Mouse (Mus musculus): ENCODE results near the gene Dffa. TPM values are rescaled to one million over a fixed set of nuclear protein-coding genes. Genes with fewer than 3 reads are reported as not detected.
A peak's percentile ranks its signal among the peaks of the same experiment; 100 is the strongest.

The Dffa gene
- 10 to 100 TPM; 33.5 to 39.0 TPM for total RNA-seq (2021)
- long read RNA-seq, experiment 1, partial matches to known transcripts: 2 of 5 reads
- long read RNA-seq, experiment 1, other reads (novel, unspliced or antisense): 2 of 5 reads
- long read RNA-seq, experiment 2, transcript Dffa-201 (6 exons, 2,457 nt): major isoform, 8 of 13 reads
- long read RNA-seq, experiment 2, partial matches to known transcripts: 1 of 13 reads
- long read RNA-seq, experiment 2, other reads (novel, unspliced or antisense): 3 of 13 reads

DNA sequence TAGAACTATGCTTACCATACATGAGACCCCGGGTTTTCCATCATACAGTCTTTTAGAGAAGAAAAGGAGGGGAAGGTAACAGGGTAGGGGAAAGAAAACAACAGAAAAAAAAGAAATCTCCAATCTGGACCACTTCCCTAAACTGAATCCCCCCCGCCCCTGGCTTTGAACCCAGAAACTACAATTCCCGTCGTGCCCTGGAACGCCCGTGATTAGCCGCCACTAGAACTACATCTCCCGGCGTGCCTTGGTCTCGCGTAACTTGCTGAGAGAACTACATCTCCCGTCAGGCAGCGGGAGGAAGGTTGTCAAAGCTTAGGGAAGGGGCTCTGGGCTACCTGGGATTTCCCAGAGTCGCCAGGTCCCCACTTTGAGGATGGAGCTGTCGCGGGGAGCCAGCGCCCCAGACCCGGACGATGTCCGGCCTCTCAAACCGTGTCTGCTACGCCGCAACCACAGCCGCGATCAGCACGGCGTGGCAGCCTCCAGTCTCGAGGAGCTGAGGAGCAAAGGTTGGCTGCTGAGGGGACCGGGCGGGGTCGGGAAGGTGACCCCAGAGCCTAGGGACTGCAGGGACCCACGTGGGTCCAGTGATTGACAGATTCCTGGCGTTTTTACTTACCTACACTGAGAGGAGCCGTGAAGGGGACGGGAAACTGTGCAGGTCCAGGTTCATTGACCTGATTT, at the start of gene Dffa:
Gene Dffa, plus strand, starts transcription at position 272 of the 687 bp plus-strand sequence.
- peak; percentile 87 to 94 for DNase-seq
- intact Hi-C loops (cut with DNase I): no loop called here

DNA sequence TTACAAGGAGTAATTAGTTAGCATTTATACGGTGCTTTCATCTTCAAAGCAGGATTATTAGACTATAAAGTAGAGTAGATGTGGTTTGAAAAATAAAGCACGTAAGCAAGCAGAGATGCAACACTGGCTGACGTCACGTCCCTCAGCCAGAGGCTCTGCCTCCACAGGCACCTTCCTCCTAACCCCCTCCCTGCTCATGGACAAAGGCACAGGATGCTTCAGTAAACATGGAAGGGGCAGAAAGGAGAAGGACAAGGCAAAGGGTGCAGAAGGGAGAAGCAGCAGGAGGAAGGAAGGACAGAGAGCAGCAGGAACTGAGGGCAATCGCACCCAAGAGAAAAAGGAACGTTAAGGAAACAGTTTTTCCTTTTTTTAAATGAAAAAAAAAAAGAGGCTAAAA, 48.1 kb upstream of the Dffa start:
- no peak for DNase-seq
- intact Hi-C loops (cut with DNase I): no loop called here

DNA sequence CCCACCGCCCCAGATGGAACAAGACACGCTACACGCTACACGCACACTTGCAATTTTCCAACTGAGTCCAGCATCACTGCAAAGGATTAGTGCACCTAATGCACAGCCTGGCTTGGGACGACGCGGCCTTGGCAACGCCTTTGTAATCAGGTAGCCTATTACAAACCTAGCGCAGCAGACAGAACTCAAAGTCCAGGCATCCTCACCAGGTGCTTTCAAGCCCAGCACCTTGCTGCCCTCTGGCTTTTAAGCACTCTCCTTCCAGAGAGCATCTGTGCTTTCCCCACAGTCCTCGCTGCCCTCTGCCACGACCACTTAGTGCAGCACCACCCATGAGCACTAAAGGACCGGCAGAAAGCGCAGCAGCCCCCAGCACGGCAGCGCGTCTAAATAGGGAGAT, 47.0 kb upstream of the Dffa start:
- DNase-seq: no peak
- intact Hi-C loops (cut with DNase I): no loop called here

DNA sequence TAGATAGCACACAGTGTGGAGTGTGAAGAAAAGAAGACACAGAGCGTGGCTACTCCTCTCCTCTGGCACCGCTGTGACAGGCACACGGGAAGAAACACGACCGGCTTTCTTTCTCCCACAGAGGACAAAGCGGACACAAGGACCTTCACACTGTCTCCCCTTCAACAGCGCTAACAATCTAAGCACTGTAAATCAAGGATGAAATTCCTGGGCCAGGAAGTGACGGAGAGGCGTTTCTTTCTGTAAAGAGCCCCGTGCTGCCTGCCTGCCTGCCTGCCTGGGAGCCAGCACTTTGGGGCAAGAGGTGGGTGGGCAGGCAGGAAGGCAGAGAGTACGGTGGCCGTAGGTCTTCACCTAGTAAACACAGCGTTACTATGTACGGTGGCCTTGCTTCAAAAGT, 46.5 kb upstream of the Dffa start:
- intact Hi-C loops (cut with DNase I): no loop called here
- no peak for DNase-seq

DNA sequence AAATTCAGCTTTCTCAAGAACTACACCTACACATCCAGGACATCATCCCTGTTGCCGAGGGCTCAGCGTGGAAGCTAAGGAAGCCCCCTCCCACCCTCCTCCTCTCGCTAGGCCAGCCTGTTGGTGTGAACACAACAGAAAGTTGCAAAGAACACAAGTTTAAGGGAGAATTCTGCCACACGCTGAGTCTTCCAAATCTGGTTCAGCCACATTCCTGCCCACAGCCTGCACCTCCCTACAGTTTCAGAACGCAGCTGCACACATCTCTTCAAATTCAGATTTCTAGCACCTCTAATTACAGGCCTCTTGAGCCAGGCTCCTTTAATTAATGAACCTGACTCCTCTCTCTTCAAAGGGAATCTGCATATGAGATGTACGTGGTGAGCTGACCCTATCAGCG, 45.6 kb upstream of the Dffa start:
- DNase-seq: no peak
- intact Hi-C loops (cut with DNase I): no loop called here

DNA sequence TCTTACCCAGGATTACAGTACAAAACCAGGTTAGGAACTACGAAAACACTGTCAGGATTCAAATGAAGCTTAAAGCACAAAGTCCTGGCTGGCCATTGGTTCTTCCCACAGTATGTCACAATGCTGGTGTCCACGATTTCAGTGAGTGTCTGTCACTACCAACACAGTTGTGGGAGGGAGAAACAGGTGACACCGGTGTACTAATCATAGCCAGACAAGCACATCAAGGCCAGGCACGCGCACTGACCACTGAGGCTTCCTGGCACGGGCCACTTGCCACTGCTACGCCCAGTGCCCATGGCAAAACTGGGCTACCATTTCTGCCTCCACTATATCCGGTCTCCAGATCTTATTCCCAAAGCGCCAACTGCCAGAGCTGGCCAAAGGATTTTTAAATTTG, 44.2 kb upstream of the Dffa start:
- intact Hi-C loops (cut with DNase I): loop anchor here (5.0 kb wide), 1 partner anchor 252 kb away; no protein-coding TSS in a partner anchor
- DNase-seq: no peak

- DNase-seq: no peak
- intact Hi-C loops (cut with DNase I): loop anchor here (5.0 kb wide), 1 partner anchor 254 kb away; no protein-coding TSS in a partner anchor
Observed at GRCm38 (mm10) chr4:149060621-149061431, 43.1 kb upstream of the Dffa start.

GRCm38 (mm10) chr4:149061432-149061718, 42.6 kb upstream of the Dffa start:
- intact Hi-C loops (cut with DNase I): loop anchor here (5.0 kb wide), 1 partner anchor 254 kb away; no protein-coding TSS in a partner anchor
- no peak for DNase-seq

DNA sequence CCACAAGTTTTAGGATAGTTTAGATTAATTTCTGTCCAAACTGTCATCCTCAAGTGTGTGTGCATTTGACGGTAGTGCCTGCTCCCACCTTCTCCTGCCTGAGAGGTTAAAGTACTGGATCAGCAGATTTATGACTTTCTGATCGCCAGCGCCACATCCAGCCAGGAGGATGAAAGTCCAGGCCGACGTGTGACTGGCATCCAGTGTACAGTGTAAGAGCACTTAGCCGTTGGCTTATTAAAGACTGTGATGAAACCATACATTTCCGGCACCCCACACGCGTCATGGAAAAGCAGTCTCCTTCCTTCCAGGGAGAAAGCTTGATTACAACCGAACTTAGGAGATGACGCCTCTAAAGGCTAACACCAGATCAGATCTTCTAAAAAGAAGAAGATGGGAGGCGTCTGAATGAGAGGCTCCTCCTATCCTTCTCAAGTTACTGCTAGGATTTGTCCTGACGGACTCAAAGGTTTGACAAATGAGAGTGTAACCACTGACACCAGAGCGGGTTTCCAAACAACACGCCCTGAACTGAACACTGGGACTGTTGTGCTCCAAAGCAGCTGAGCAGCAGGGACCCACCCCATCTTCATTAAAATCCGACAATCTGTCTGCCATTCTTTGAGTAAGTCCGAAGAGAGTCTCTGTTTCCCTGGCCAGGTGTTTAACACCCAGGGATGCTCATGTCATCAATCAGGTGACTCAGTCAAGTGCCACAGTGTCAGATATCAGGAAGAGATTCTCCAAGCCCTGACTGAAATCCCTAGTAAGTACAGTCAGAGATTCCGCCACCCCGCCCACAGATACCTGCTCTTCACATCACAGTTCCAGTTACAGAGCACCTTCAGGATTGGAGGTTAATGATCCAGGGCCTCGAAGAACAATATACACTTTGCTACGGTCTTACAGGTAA, 41.3 kb upstream of the Dffa start:
- no peak for DNase-seq
- intact Hi-C loops (cut with DNase I): loop anchor here (5.0 kb wide), 1 partner anchor 255 kb away; no protein-coding TSS in a partner anchor

DNA sequence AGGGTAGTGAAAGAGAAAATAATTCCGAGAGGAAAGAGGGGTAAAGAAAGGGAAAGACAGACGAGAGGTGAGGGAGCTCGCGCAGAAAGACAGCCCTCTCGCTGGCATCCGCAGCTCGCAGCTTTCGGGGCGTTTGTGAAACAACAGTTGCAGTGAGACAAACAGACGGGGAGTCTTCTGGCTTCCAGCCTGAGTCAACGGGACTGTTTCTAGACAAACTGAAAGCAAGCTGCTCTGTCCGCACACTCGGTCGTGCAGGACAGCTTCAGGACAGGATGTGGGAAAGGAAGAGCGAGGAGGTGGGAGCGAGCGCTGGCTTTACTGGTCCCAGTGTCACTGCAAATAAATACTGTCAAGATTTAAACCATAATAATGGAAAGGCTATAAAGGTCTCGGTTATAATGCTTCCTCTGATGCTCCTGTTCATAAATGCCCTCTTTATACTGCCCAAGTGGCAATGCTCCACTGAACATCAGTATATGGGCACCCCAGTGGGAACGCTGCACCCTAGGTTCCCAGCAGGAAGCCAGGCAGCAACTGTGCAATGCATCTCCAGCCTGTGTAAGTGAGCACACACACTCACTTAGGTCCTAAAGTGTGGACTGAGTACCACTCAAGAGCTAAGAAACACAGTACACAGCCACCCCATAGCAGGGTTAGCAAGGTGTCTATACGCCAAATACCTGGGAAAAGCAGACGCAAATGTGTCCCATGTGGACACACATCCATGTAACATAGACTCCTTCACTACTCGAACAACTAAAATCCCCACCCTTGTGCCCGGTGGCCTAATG, 39.7 kb upstream of the Dffa start:
- DNase-seq: no peak
- intact Hi-C loops (cut with DNase I): loop anchor here (5.0 kb wide), 1 partner anchor 257 kb away; no protein-coding TSS in a partner anchor

DNA sequence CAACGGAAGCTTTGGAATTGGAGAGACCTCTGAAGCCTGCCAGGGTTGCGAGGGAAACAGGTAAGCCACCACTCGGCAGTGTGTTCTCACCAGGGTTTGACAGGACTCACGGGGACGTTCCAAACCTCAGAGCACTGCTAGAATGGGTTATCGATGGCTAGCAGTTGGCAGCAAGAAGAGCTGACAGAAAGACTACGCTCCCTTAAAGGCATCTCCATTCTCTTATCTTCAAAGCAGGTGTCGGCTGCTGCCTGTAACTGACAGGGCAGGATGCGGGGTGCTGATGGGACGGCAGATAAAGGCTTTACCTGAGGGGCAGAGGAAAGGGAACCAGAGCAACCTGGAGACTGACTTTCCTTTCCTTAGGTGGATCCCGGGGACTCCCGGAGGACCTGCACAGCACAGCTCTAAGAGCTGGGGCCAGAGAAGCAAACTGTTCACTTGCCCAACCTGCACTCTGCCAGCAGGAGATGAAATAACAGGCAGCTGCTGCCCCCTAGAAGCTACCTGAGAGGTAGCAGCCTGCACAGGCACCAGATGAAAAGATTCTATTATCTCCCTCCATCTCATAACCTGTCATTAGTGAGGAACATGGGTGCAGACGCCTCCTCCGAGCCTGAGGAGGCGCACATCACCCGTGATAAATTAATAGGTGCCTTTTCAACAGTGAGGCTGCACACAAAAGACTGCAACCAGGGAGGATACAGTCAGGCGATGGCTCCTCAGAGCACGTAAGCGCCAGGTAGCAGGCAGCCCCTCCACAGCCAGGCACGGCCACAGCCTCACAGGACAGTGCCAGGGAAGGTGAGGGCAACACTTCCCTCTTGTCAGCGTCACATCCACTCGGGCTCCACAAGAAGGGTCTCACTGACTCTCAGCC, 37.0 kb upstream of the Dffa start:
- DNase-seq: no peak
- intact Hi-C loops (cut with DNase I): no loop called here

DNA sequence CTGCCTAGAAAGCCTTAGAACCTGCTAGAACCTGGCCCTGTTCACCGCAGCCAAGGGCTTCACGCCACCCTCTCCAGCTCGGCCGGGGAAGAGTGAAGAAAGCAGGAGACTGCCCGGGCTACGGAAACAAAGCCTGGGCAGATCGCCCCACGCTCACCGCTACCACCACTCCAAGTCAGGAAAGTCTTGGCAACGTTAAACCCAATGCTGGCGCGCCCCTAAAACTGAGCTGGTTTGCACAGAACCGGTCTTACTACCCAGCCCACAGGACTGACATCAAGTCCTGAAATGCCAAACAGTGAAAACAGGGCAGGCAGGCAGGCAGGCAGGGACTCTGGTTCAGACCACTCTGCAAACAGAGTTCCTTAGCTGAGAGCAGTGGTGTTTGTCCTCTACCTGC, 28.9 kb upstream of the Dffa start:
- DNase-seq: no peak
- intact Hi-C loops (cut with DNase I): loop anchor here (5.0 to 10.0 kb wide), 3 partner anchors 62 to 393 kb away; partner anchors contain the start of gene Cenps

DNA sequence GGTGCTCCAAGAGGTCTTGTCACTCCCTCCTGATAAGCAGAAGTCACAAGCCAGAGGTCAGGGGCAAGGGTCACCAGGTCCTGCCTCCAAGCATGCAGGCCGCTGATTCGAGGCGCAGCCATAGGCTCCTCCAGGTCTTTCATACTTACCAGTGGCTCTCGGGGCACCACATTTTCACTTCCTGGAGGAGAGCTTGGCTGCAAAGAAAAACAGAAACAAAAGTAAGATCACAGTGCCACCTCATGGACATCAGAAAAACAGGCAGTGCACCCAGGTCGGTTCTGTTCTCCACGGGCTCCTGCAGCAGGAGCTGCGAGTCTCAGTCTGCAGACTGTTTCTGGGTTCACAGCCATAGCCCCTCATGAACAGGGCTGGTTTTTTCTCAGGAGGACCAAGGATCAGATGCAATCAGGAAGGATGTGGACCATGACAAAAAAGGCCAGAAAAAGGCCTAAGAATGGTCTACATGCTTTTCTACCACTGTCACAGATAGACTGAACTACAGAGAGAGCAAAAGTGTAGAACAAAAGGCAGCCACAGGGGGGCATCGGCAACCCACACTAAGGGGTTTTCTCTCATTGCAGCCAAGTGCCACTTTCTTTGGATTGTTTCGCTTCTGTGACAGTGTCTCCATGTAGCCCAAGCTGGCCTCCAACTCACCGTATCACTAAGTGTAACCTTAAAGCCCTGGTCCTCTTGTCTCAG, 27.9 kb upstream of the Dffa start:
- DNase-seq: peak; percentile 60 to 70
- intact Hi-C loops (cut with DNase I): loop anchor here (5.0 to 10.0 kb wide), 3 partner anchors 61 to 394 kb away; partner anchors contain the start of gene Cenps

- DNase-seq: no peak
- intact Hi-C loops (cut with DNase I): loop anchor here (2.0 to 10.0 kb wide), 4 partner anchors 59 to 396 kb away; partner anchors contain the start of gene Cenps
Observed at GRCm38 (mm10) chr4:149078261-149078660, 25.7 kb upstream of the Dffa start.

- intact Hi-C loops (cut with DNase I): loop anchor here (2.0 to 10.0 kb wide), 4 partner anchors 58 to 397 kb away; partner anchors contain the start of gene Cenps
- DNase-seq: no peak
Observed at GRCm38 (mm10) chr4:149079629-149080028, 24.3 kb upstream of the Dffa start.

DNA sequence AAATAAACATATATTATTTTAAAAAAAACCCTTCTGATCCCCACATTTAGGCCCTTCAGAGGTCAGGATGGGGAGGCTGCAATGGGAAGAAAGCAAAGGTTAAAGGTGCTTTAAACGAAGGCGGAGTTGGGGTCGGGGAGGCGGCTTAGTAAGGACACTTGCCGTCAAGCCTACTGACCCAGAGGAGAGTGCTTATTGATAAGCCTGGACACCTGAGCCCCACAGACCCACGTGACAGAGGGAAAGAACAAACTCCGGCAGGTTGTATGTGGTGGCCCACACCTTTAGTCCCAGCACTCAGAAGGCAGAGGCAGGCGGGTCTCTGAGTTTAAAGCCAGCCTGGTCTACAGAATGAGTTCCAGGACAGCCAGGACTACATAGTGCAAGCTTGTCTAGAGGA, 23.8 kb upstream of the Dffa start:
- intact Hi-C loops (cut with DNase I): no loop called here

DNA sequence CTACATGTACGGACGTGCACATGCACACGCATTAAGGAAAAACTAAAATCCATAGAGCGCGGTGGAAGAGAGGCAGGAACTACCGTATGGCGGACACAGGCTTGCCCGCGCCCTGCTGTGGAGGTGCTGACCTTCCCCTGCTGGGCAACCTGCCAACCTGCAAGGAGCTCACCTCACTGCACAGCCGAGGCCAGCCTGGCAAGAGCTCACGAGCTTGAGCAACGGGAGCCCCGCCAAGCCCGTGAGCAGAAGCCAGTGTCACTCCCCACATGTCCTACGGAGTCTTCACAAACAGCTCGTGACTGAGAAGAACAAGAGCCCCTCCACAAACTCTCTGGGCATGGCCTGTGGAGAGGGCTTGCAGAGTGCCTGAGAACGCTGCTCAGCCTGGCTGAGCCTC, 22.4 kb upstream of the Dffa start:
- intact Hi-C loops (cut with DNase I): no loop called here
- DNase-seq: peak; percentile 81 to 83

More for the DNA sequence above, 23.8 kb upstream of the Dffa start:
- no peak for DNase-seq

- intact Hi-C loops (cut with DNase I): no loop called here
- DNase-seq: no peak
Observed at GRCm38 (mm10) chr4:149085381-149085780, 18.6 kb upstream of the Dffa start.

All from heart, postnatal 14 days (tissue).